Mouse (Mus musculus) Patski (cell line): ENCODE data around the gene Myo1a. TPM values are rescaled to one million over a fixed set of nuclear protein-coding genes. Genes with fewer than 3 reads are reported as not detected.
A peak's percentile ranks its signal among the peaks of the same experiment; 100 is the strongest.
"Not testable (repeated sequence)": the region's sequence is repeated elsewhere in the genome, so short reads cannot be mapped to it uniquely, and the experiment has no call there.

Experiments used
- ATAC-seq: fragments of 100-300 bp; one replicate; pipeline ENCODE4 v1.8.0; 2021
- CTCF ChIA-PET: fragments of 350-600 bp; sonication (Branson Sonifier 250); formaldehyde crosslinking; loops from one replicate; lab custom pipeline; 2022; ENCODE audit warnings: inconsistent platforms; lab: Charles Lee
- POLR2A ChIA-PET: fragments of 350-600 bp; sonication (Branson Sonifier 250); formaldehyde crosslinking; loops from one replicate; lab custom pipeline; 2022; ENCODE audit warnings: antibody characterized with exemption, inconsistent platforms; lab: Charles Lee
- DNase-seq: peaks from one replicate; pipeline ENCODE4 v3.0.0-alpha.2; 2011; ENCODE audit warnings: low read depth, low spot score
- H3K27me3 ChIP-seq: fragments of 371-371 bp; one replicate; pipeline ENCODE4 v1.5.1; 2021
- CTCF ChIP-seq: fragments of 100-300 bp; IDR thresholded peaks from one replicate; pipeline ENCODE4 v1.5.1; 2021
- in situ Hi-C: fragments of 300-500 bp; cut with MboI; formaldehyde crosslinking; loops from 3 replicates; pipeline ENCODE4 v1.11.1; 2018; ENCODE audit warnings: low pct_unique_long_range_greater_than_20kb, mixed read lengths
- polyA plus RNA-seq: library from polyadenylated mRNA; unstranded; gene quantifications from one replicate; pipeline ENCODE4 v1.2.3, GENCODE M21; 2021

Gene Myo1a
- polyA plus RNA-seq: 0.17 TPM

GRCm38 (mm10) chr10:127704766-127705220, at the start of gene Myo1a:
TSS of gene Myo1a (plus strand) at chr10:127705170.
- ChIA-PET POLR2A (interaction anchor here (0.6 kb wide), 2 partner anchors 30 to 277 kb away, joined by 3 to 5 read pairs; no protein-coding TSS in a partner anchor), CTCF (interaction anchor here (0.7 to 1.4 kb wide), 2 partner anchors 13 to 227 kb away, joined by 3 to 4 read pairs; no protein-coding TSS in a partner anchor)
- no peaks in the 10 kb centered on the region for H3K27me3 ChIP-seq
- ATAC-seq (no peak), DNase-seq (no peak)
- TF ChIP-seq CTCF: no peak
- in situ Hi-C loops: no loop called here

DNA sequence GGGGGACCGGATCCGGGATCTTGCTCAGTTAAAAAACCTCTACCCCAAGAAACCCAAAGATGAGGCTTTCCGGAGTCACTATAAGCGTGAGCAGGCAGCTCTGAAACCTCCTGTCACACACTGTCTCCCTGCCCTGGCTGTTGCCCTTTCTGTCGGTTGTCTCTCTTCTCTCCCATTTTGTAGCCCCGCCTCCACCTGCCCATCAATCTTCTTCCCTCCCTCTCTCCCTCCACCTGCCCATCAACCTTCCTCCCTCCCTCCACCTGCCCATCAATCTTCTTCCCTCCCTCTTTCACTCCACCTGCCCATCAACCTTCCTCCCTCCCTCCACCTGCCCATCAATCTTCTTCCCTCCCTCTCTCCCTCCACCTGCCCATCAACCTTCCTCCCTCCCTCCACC, 47.4 kb upstream of the Myo1a start:
- CTCF ChIA-PET: not testable (repeated sequence)
- in situ Hi-C loops: loop anchor here (25.0 kb wide), 3 partner anchors 370 to 1255 kb away; partner anchors contain the start of genes Bloc1s1, Cd63, Cdk4 and March9

GRCm38 (mm10) chr10:127658076-127658475, 46.9 kb upstream of the Myo1a start:
- H3K27me3 ChIP-seq: no peaks in the 10 kb centered on the region
- DNase-seq (no peak), ATAC-seq (no peak)
- in situ Hi-C loops: loop anchor here (25.0 kb wide), 3 partner anchors 371 to 1254 kb away; partner anchors contain the start of genes Bloc1s1, Cd63, Cdk4 and March9
- no peak for TF ChIP-seq CTCF
- CTCF ChIA-PET: no interaction called here
- POLR2A ChIA-PET: no interaction called here

More for the DNA sequence above, 47.4 kb upstream of the Myo1a start:
- DNase-seq, H3K27me3 ChIP-seq, ATAC-seq, POLR2A ChIA-PET: not testable (repeated sequence)

- in situ Hi-C loops: loop anchor here (25.0 kb wide), 3 partner anchors 372 to 1253 kb away; partner anchors contain the start of genes Bloc1s1, Cd63, Cdk4 and March9
- CTCF ChIA-PET: interaction anchor here (1.5 kb wide), 1 partner anchor 18 kb away, joined by 5 read pairs; the partner anchor contains the start of gene Stat6
- no peak for TF ChIP-seq CTCF
- no peaks in the 10 kb centered on the region for H3K27me3 ChIP-seq
- ATAC-seq (no peak), DNase-seq (no peak)
- POLR2A ChIA-PET: interaction anchor here (4.1 kb wide), 1 partner anchor 16 kb away, joined by 25 read pairs; the partner anchor contains the start of gene Stat6
Observed at GRCm38 (mm10) chr10:127659551-127659950, 45.4 kb upstream of the Myo1a start.

- CTCF ChIA-PET: interaction anchor here (1.2 to 1.5 kb wide), 5 partner anchors 9 to 92 kb away, joined by 3 to 5 read pairs (median 4); partner anchors contain the start of genes Lrp1 and Stat6
- POLR2A ChIA-PET: interaction anchor here (1.5 to 4.1 kb wide), 2 partner anchors 9 to 18 kb away, joined by 4 to 25 read pairs; partner anchors contain the start of gene Stat6
- TF ChIP-seq CTCF: no peak
- H3K27me3 ChIP-seq: no peaks in the 10 kb centered on the region
- no peak for ATAC-seq
- no peak for DNase-seq
- in situ Hi-C loops: loop anchor here (25.0 kb wide), 3 partner anchors 374 to 1251 kb away; partner anchors contain the start of genes Bloc1s1, Cd63, Cdk4 and March9
Observed at GRCm38 (mm10) chr10:127661291-127661914, 43.6 kb upstream of the Myo1a start.

DNA sequence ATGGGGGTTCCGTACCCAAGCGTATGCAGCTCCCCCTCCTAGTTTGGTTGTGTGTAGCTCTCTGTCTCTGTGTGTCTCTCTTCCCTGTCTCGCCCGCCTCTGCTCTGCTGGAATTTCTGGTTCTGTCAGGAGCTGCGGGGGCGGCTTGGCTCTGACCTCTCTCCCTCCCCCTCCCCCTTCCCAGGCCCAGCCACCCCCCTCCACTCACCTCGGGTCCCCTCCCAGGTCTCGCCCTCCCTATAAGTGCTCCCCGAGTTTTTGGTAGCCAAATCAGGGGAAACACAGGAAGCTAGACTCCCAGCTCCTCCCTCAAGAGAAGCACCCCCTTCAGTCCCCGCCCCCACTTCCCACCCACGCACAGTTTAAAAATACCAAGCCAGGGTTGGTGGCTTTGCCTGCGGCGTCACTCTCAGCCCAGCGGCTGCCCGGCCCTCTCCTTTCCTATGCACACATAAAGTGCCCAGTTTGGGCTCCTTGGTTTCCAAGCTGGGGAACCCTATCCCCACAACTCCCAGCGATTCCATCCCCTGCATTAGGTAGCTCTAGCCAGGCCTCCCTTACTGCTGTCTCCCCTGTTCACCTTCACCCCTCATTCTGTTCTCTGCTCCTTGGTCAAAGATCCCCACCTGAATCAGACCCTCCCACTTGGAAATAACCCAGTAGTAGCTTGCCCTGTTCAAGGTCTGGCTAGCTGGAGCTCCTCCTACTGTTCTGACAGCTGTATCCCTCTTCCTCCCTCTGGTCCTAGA, 42.9 kb upstream of the Myo1a start:
- no peaks in the 10 kb centered on the region for H3K27me3 ChIP-seq
- ChIA-PET POLR2A (interaction anchor here (0.9 to 4.1 kb wide), 3 partner anchors 9 to 31 kb away, joined by 3 to 25 read pairs (median 4); partner anchors contain the start of gene Stat6), CTCF (interaction anchor here (0.6 to 1.5 kb wide), 7 partner anchors 8 to 93 kb away, joined by 3 to 5 read pairs (median 4); partner anchors contain the start of genes Lrp1, Stat6 and Tac2)
- no peak for TF ChIP-seq CTCF
- no peak for DNase-seq
- ATAC-seq: peak; percentile 34
- in situ Hi-C loops: loop anchor here (25.0 kb wide), 3 partner anchors 375 to 1250 kb away; partner anchors contain the start of genes Bloc1s1, Cd63, Cdk4 and March9

DNA sequence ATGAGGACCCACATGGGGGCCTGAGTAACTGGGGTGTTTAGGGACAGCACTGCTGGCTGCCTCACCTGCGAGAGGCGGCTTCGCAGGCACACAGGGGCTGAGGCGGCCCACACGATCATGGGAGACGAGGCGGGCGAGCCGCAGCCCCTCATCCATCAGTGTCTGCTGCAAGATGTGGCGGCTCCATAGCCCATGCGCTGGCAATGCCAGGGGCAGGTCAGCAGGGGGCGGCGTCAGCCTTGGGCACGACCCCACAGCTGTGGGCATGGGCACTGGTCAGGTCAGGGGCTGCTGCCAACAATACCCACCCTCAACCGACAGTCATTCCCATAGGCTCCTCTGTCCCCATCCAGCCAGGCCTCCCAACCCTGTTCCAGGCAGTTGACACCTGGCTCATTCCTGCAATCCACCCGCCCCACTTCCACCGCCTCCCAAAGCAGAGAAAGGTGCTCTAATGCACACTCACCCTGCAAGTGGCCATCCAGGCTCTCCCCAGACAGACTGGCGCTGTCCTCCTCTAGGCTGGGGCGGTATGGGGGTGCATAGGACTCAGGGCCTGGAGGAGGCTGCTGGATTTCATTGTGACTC, 42.2 kb upstream of the Myo1a start:
- TF ChIP-seq CTCF: no peak
- no peaks in the 10 kb centered on the region for H3K27me3 ChIP-seq
- ATAC-seq (no peak), DNase-seq (no peak)
- in situ Hi-C loops: loop anchor here (25.0 kb wide), 3 partner anchors 375 to 1250 kb away; partner anchors contain the start of genes Bloc1s1, Cd63, Cdk4 and March9
- CTCF ChIA-PET: interaction anchor here (0.6 to 1.5 kb wide), 7 partner anchors 8 to 94 kb away, joined by 3 to 5 read pairs (median 4); partner anchors contain the start of genes Lrp1, Stat6 and Tac2
- POLR2A ChIA-PET: interaction anchor here (0.9 to 4.1 kb wide), 3 partner anchors 8 to 32 kb away, joined by 3 to 25 read pairs (median 4); partner anchors contain the start of gene Stat6

- ATAC-seq (no peak), DNase-seq (no peak)
- TF ChIP-seq CTCF: no peak
- ChIA-PET CTCF (interaction anchor here (1.2 to 2.6 kb wide), 2 partner anchors 19 to 22 kb away, joined by 7 read pairs; partner anchors contain the start of gene Stat6), POLR2A (interaction anchor here (0.6 to 4.1 kb wide), 2 partner anchors 20 to 120 kb away, joined by 4 to 25 read pairs; partner anchors contain the start of gene Stat6)
- in situ Hi-C loops: loop anchor here (25.0 kb wide), 3 partner anchors 376 to 1249 kb away; partner anchors contain the start of genes Bloc1s1, Cd63, Cdk4 and March9
- H3K27me3 ChIP-seq: no peaks in the 10 kb centered on the region
Observed at GRCm38 (mm10) chr10:127663590-127663989, 41.4 kb upstream of the Myo1a start.

GRCm38 (mm10) chr10:127664166-127664565, 40.8 kb upstream of the Myo1a start:
- no peak for ATAC-seq
- in situ Hi-C loops: loop anchor here (25.0 kb wide), 3 partner anchors 377 to 1248 kb away; partner anchors contain the start of genes Bloc1s1, Cd63, Cdk4 and March9
- no peak for TF ChIP-seq CTCF
- no peak for DNase-seq
- ChIA-PET POLR2A (interaction anchor here (0.6 to 1.1 kb wide), 2 partner anchors 20 to 120 kb away, joined by 3 to 4 read pairs; no protein-coding TSS in a partner anchor), CTCF (interaction anchor here (1.2 to 2.6 kb wide), 2 partner anchors 20 to 22 kb away, joined by 7 read pairs; partner anchors contain the start of gene Stat6)
- no peaks in the 10 kb centered on the region for H3K27me3 ChIP-seq
